Mouse (Mus musculus) layer of hippocampus, adult 8-10 months (tissue): ENCODE measurements around the gene Hpn. TPM values are rescaled to one million over a fixed set of nuclear protein-coding genes. Genes with fewer than 3 reads are reported as not detected.

Experiments used
- DNase-seq, 2 experiments: peaks; one replicate each; pipeline ENCODE4 v3.0.0; 2022; ENCODE audit warnings: low spot score in 2 of 2
- total RNA-seq, 4 experiments: library from RNA; stranded (reverse); gene quantifications; 2 replicates each; pipeline ENCODE4 v1.2.4; 2022

The Hpn gene
- total RNA-seq, 4 experiments from 2014 or later: 4.8 to 9.5 (median 5.4) TPM

- no peak for DNase-seq
Measured at GRCm38 (mm10) chr7:31082106-31082505, 33.0 kb downstream of the Hpn start.

GRCm38 (mm10) chr7:31081106-31081505 is 34.0 kb downstream of the Hpn start:
- no peak for DNase-seq

- no peak for DNase-seq
Measured at GRCm38 (mm10) chr7:31080611-31081010, 34.5 kb downstream of the Hpn start.

GRCm38 (mm10) chr7:31079670-31080069 is 35.4 kb downstream of the Hpn start:
- DNase-seq: no peak

- DNase-seq: peak in 1 of 2 experiments; percentile 60
Measured at GRCm38 (mm10) chr7:31077885-31078445, 37.1 kb downstream of the Hpn start.

- DNase-seq: peak; percentile 56 to 77
Measured at GRCm38 (mm10) chr7:31077470-31077869, 37.6 kb downstream of the Hpn start.

GRCm38 (mm10) chr7:31076492-31076891 is 38.6 kb downstream of the Hpn start, which contains the start of gene Fxyd3:
TSS of gene Fxyd3 (minus strand) at chr7:31076704.
- DNase-seq: no peak

- DNase-seq: peak in 1 of 2 experiments; percentile 66
Measured at GRCm38 (mm10) chr7:31074713-31075069, 40.4 kb downstream of the Hpn start.

GRCm38 (mm10) chr7:31074061-31074712 is 40.9 kb downstream of the Hpn start:
- no peak for DNase-seq

GRCm38 (mm10) chr7:31073546-31073945 is 41.5 kb downstream of the Hpn start:
- DNase-seq: no peak

- no peak for DNase-seq
Measured at GRCm38 (mm10) chr7:31072326-31072725, 42.8 kb downstream of the Hpn start.

- no peak for DNase-seq
Measured at GRCm38 (mm10) chr7:31070324-31070723, 44.8 kb downstream of the Hpn start.

GRCm38 (mm10) chr7:31069491-31069890 is 45.6 kb downstream of the Hpn start:
- no peak for DNase-seq

GRCm38 (mm10) chr7:31067836-31068235 is 47.3 kb downstream of the Hpn start:
- DNase-seq: peak; percentile 48 to 52

- no peak for DNase-seq
Measured at GRCm38 (mm10) chr7:31063074-31063560, 52.0 kb downstream of the Hpn start.

GRCm38 (mm10) chr7:31060621-31061010 is 54.5 kb downstream of the Hpn start:
- no peak for DNase-seq

GRCm38 (mm10) chr7:31059919-31060620 is 55.0 kb downstream of the Hpn start:
- DNase-seq: no peak

GRCm38 (mm10) chr7:31059108-31059507 is 56.0 kb downstream of the Hpn start, which contains the start of gene Lgi4:
TSS of gene Lgi4 (plus strand) at chr7:31059342.
- peak; percentile 83 to 87 for DNase-seq

- DNase-seq: no peak
Measured at GRCm38 (mm10) chr7:31058211-31058610, 56.9 kb downstream of the Hpn start.

- DNase-seq: no peak
Measured at GRCm38 (mm10) chr7:31057730-31058129, 57.4 kb downstream of the Hpn start.

- no peak for DNase-seq
Measured at GRCm38 (mm10) chr7:31057071-31057470, 58.0 kb downstream of the Hpn start, which contains the start of gene Fxyd1. TSS of gene Fxyd1 (minus strand) at chr7:31057199.

GRCm38 (mm10) chr7:31056448-31056847 is 58.6 kb downstream of the Hpn start:
- no peak for DNase-seq
